In the genomic region with DNA sequence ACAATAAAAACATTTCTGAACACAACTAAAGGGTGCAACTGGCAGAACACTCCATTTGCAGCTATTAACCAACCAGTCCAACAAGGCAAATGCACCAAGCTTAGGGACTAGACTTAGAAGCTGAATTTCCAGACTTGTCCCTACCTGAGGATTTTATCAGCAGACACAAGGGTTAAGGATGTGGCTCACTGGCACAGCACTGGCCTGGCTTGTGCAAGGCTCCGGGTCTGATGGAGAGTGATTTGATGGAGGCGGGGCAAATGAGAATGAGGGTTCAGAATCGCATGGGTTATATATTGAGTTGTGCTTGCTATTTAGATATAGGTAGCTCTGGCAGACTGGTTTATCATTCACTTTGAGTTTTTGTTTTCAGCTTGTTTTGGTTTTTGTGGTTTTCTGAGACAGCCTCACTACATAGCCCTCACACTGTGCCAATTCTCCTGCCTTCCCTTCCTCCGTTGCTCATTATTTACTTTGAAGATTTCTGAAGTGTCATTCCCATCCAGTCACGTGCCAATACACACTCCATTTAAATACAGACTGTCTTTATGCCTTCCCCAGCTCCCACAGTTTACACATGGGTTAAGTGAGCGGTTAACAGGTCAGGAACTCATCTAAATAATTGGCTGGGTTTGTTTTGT, we compare ENCODE assay signal across 15 mouse cellular contexts. TPM values are rescaled to one million over a fixed set of nuclear protein-coding genes. Genes with fewer than 3 reads are reported as not detected.
DNase-seq lines count a peak whose midpoint lies in the region; ATAC-seq and TF ChIP-seq lines count a peak whose summit lies in the region.
"Had no signal": no experiment of that assay in that cellular context is flagged by ENCODE, and none has a peak within 500 bp of the region (broad histone marks: within the 10 kb centered on the region; RNA-seq: fewer than 3 reads in every experiment).

No protein-coding gene starts in this region.

- WGBS in hindbrain, embryonic 14.5 days = 58% methylated on average over 6 of the region's 6 CpGs
- WGBS in hindbrain, postnatal 0 days = 58% methylated on average over 6 of the region's 6 CpGs
- 30% methylated on average over 6 of the region's 6 CpGs for WGBS in forebrain, embryonic 16.5 days
- WGBS in lung, adult 2 months = 41% methylated on average over 6 of the region's 6 CpGs

- no peak for ATAC-seq in hindbrain, embryonic 14.5 days (ENCODE audit: low FRiP score)
- no peak for ATAC-seq in hindbrain, postnatal 0 days
- ATAC-seq in forebrain, embryonic 16.5 days = peak; percentile 51; the same call in 1 of the 2 replicates
- ATAC-seq: inflammation-experienced regulatory T-cells, adult 6 months had no signal

- DNase-seq in hindbrain, embryonic 14.5 days (ENCODE audit: low spot score) = no peak
- DNase-seq in hindbrain, postnatal 0 days (ENCODE audit: low spot score) = no peak
- peak; percentile 33 for DNase-seq in 416B (ENCODE audit: low read depth)
- peak; percentile 22 for DNase-seq in Muller cell, postnatal 12 days (ENCODE audit: inconsistent ontology term)
- no peak for DNase-seq in lung, adult 2 months
- DNase-seq in thymus, postnatal 0 days (ENCODE audit: low spot score) = no peak
- DNase-seq in adrenal gland, postnatal 14 days = no peak
- DNase-seq: adrenal gland, postnatal 10 days; cerebellum, adult 9-11 months; gastrocnemius, adult 2 months; lung, embryonic 14.5 days; right cerebral cortex, postnatal 25 days had no signal

- H3K27ac ChIP-seq in hindbrain, embryonic 14.5 days = no peak overlapping the region
- H3K27ac ChIP-seq in hindbrain, postnatal 0 days = no peak overlapping the region
- H3K27ac ChIP-seq in forebrain, embryonic 16.5 days (ENCODE audit: low read length) = no peak overlapping the region
- H3K27ac ChIP-seq: gastrocnemius, adult 2 months; limb, embryonic 13.5 days had no signal

- H3K27me3 ChIP-seq in hindbrain, embryonic 14.5 days (ENCODE audit: control insufficient read depth, insufficient read depth, low read length) = no peaks in the 10 kb centered on the region
- no peaks in the 10 kb centered on the region for H3K27me3 ChIP-seq in hindbrain, postnatal 0 days (ENCODE audit: insufficient read depth, low read length)
- no peaks in the 10 kb centered on the region for H3K27me3 ChIP-seq in forebrain, embryonic 16.5 days (replicated peaks; ENCODE audit: control insufficient read depth, insufficient read depth, low read length)
- H3K27me3 ChIP-seq: limb, embryonic 13.5 days had no signal

- H3K9ac ChIP-seq in hindbrain, embryonic 14.5 days = 0 out of 2 replicates have a peak overlapping the region, but pooled peaks have one; percentile 16
- no peak overlapping the region for H3K9ac ChIP-seq in hindbrain, postnatal 0 days (replicated peaks; ENCODE audit: low read length)
- no peak overlapping the region for H3K9ac ChIP-seq in forebrain, embryonic 16.5 days (replicated peaks; ENCODE audit: low read depth, low read length)
- H3K9ac ChIP-seq: limb, embryonic 13.5 days; lung, embryonic 14.5 days had no signal

- TF ChIP-seq CTCF in hindbrain, postnatal 0 days (IDR thresholded peaks at IDR 0.05; ENCODE audit: low read depth) = no peak
- no peak for TF ChIP-seq CTCF in lung, adult 2 months (IDR thresholded peaks at IDR 0.05; ENCODE audit: insufficient read depth, low read length)

- peak overlapping the region; percentile 31; the same call in 1 of the 2 replicates for H3K4me2 ChIP-seq in hindbrain, embryonic 14.5 days (replicated peaks)
- no peak overlapping the region for H3K4me2 ChIP-seq in hindbrain, postnatal 0 days (ENCODE audit: low read depth, low read length)
- H3K4me2 ChIP-seq in forebrain, embryonic 16.5 days (ENCODE audit: low read length) = no peak overlapping the region
- H3K4me2 ChIP-seq: limb, embryonic 13.5 days; lung, embryonic 14.5 days had no signal

- H3K9me3 ChIP-seq in hindbrain, embryonic 14.5 days (ENCODE audit: control insufficient read depth, low read length) = no peaks in the 10 kb centered on the region
- H3K9me3 ChIP-seq in hindbrain, postnatal 0 days (ENCODE audit: low read length) = no peaks in the 10 kb centered on the region
- no peaks in the 10 kb centered on the region for H3K9me3 ChIP-seq in forebrain, embryonic 16.5 days (ENCODE audit: control insufficient read depth, low read length)
- H3K9me3 ChIP-seq: limb, embryonic 13.5 days had no signal

- H3K36me3 ChIP-seq in hindbrain, embryonic 14.5 days (replicated peaks; ENCODE audit: control insufficient read depth, insufficient read depth) = peaks cover 70% of the 10 kb centered on the region
- peaks cover 12% of the 10 kb centered on the region; the same call in 1 of the 2 replicates for H3K36me3 ChIP-seq in hindbrain, postnatal 0 days (ENCODE audit: insufficient read depth, low read length)
- H3K36me3 ChIP-seq in forebrain, embryonic 16.5 days (ENCODE audit: control insufficient read depth, insufficient read depth) = peaks cover 5% of the 10 kb centered on the region; the same call in 1 of the 2 replicates

- H3K4me3 ChIP-seq in hindbrain, embryonic 14.5 days (replicated peaks; ENCODE audit: low read length) = no peak overlapping the region
- no peak overlapping the region for H3K4me3 ChIP-seq in hindbrain, postnatal 0 days (ENCODE audit: low read length)
- no peak overlapping the region for H3K4me3 ChIP-seq in forebrain, embryonic 16.5 days (replicated peaks; ENCODE audit: low read length)
- no peak overlapping the region for H3K4me3 ChIP-seq in lung, adult 2 months (replicated peaks; ENCODE audit: extremely low read depth, low read depth, low read length)
- H3K4me3 ChIP-seq: gastrocnemius, adult 2 months; limb, embryonic 13.5 days had no signal

- H3K4me1 ChIP-seq in hindbrain, embryonic 14.5 days (replicated peaks; ENCODE audit: control insufficient read depth, insufficient read depth, low read length) = peaks cover 35% of the 10 kb centered on the region
- H3K4me1 ChIP-seq in hindbrain, postnatal 0 days (ENCODE audit: insufficient read depth, low read length) = peaks cover 5% of the 10 kb centered on the region
- H3K4me1 ChIP-seq in forebrain, embryonic 16.5 days (replicated peaks; ENCODE audit: control insufficient read depth, insufficient read depth, low read length) = peaks cover 20% of the 10 kb centered on the region
- H3K4me1 ChIP-seq in lung, adult 2 months (ENCODE audit: control insufficient read depth, insufficient read depth, low read length) = peaks cover 20% of the 10 kb centered on the region

- TF ChIP-seq POLR2A in lung, adult 2 months (IDR thresholded peaks at IDR 0.05; ENCODE audit: borderline replicate concordance, extremely low read depth, low read depth, low read length) = no peak

RNA-seq across cellular contexts. Expression of a gene that starts 7.8 kb away (rescaled TPM):
- polyA plus RNA-seq in hindbrain, embryonic 14.5 days (2014; fragmentation: Nextera tagmentation; extraction: Ambion mirVana) = 50.1 and 57.8 TPM in 2 replicates
- 25.0 and 25.6 TPM in 2 replicates for total RNA-seq in hindbrain, postnatal 0 days (2014; rRNA removed)
- polyA plus RNA-seq in hindbrain, postnatal 0 days (2015; fragmentation: Nextera tagmentation; extraction: Ambion mirVana) = 35.2 and 35.9 TPM in 2 replicates
- polyA plus RNA-seq in forebrain, embryonic 16.5 days (2015; fragmentation: Nextera tagmentation; extraction: Ambion mirVana) = 77.2 and 85.5 TPM in 2 replicates
- polyA plus RNA-seq in lung, adult 2 months (2012; rRNA removed) = 11.8 and 13.7 TPM in 2 replicates
- polyA plus RNA-seq in thymus, postnatal 0 days (2015; fragmentation: Nextera tagmentation; extraction: Ambion mirVana) = 31.0 and 36.6 TPM in 2 replicates
- total RNA-seq in adrenal gland, postnatal 14 days (2021) = 39.4 and 40.6 TPM in 2 replicates

Comparison
In these comparisons a context has a peak if more than half of its experiments do, and no peak if none do; other contexts are left out.
1. DNase-seq: peak in 416B (single experiment) and Muller cell, postnatal 12 days (single experiment); none in hindbrain, embryonic 14.5 days (single experiment), hindbrain, postnatal 0 days (single experiment), lung, adult 2 months (single experiment), thymus, postnatal 0 days (single experiment) and adrenal gland, postnatal 14 days (single experiment).